Mouse (Mus musculus) embryonic facial prominence, embryonic 10.5 days (tissue): ENCODE data around the gene Olfr266. TPM values are rescaled to one million over a fixed set of nuclear protein-coding genes. Genes with fewer than 3 reads are reported as not detected.

Source experiments
- polyA plus RNA-seq: library from polyadenylated mRNA; unstranded; fragments of >200 nt; fragmentation: Nextera tagmentation; extraction: Ambion mirVana; gene quantifications from 2 replicates; pipeline ENCODE4 v1.2.1, GENCODE M21; 2016

Gene Olfr266
- polyA plus RNA-seq, 1 experiment from 2014 or later, result not detected

Other genes with a start within 250 kb of the Olfr266 start
- gene Lrif1, start 141.3 kb downstream of the Olfr266 start, polyA plus RNA-seq, result 13.9 and 14.5 TPM in 2 replicates
- 2.2 and 3.1 TPM in 2 replicates for gene Cd53, start 36.1 kb downstream of the Olfr266 start, polyA plus RNA-seq
- gene Kcna3, start 209.9 kb upstream of the Olfr266 start, polyA plus RNA-seq, result 2.1 and 2.3 TPM in 2 replicates